Mouse (Mus musculus): ENCODE results near the gene Lnx1.

Gene Lnx1

DNA sequence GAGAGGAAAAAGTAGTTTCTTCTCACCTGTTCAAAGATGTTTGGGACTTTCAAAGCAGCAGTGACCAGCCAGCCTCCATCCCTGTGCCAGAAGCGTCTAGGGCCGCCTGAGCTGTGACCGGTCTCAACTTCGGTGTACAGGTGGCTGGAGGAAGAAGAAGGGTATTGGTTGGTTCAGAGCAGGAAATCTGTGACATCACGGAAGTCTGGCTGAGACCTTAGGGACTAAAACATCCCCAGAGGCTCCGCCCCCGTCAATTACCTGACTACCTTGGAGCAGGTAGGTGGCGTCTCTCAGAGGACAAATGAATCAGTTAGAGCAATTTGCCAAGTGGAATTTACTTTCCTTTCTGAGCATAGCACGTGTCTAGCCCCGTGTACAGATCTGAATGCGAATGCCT is at the start of gene Lnx1:
TSS of gene Lnx1 (minus strand) at position 147 of the 400 bp plus-strand sequence.
- no peak for DNase-seq (ENCODE audit: low spot score)

DNA sequence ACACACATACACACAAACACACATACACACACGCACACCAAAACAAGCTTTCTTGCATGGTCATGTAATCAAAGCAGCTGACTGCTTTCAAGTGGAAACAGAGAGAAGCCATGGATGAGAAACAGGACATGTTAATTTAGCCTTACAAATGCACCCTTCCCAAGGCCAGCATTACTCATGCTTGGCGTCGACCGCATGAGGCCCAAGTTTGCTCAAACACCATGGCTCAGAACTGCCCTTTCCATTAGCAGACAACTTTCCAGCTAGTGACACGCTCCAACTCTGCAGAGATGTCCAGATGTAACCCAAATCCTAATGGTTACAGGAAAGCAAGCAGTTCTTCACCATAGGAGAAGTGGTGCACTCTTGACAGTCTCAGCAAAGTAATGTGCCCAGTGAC is 47.8 kb upstream of the Lnx1 start:
- DNase-seq (ENCODE audit: low spot score) = no peak

DNA sequence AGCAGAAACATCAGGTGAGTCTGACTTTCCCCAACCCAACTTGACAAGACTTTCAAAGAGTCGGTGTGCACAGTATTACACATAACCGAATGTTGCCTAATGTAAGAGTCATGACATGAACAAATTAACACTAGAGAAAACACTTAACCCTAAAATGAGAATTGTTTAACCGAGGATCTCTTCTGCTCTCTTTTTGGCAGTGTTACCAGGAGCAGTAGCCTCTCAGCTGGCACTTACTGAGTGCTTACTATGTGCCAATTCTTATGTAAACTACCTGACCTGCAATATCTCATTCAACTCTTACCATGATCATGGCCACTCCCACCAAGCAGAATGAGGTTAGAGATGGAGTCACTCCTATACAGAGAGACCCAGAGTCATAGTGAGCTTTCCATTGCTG is 44.8 kb upstream of the Lnx1 start:
- DNase-seq (ENCODE audit: low spot score) = no peak

DNA sequence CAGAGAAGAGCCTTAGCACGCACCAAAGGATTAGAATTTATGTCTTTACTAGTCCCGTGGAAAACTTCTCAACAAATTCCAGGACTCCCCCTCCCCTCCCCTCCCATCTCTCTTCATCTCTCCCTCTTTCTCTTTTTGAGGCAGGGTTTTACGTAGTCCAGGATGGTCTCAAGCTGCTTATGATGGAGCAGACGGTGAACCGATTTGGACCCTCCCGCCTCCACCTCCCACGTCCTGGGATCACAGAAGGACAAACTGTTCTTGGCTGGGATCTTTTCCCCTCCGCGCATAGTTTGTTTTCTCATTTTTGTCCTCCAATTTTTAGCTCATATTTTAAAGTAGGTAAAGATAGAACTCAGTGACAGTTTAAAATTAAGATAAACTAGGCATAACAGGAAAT is 38.2 kb upstream of the Lnx1 start:
- DNase-seq (ENCODE audit: low spot score) = no peak

DNA sequence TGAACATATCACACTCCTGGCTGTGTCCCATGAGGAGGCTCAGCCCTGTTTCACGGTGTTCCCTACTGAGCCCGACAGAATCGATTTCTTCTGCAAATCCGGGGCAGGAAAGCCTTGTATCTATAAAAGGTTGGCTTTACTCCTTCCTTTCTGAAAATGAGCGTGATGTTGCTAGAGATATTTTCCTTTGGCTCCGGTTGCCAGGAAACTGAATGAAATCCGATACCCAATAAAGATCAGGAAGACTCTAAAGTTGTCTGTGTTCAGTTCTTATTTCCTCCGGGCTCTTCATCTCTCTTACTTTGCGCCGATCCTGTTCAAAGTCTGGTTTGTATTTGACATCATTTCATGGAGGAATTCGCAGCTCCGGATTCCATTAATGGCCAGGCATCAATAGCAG is 36.7 kb upstream of the Lnx1 start:
- no peak for DNase-seq (ENCODE audit: low spot score)

DNA sequence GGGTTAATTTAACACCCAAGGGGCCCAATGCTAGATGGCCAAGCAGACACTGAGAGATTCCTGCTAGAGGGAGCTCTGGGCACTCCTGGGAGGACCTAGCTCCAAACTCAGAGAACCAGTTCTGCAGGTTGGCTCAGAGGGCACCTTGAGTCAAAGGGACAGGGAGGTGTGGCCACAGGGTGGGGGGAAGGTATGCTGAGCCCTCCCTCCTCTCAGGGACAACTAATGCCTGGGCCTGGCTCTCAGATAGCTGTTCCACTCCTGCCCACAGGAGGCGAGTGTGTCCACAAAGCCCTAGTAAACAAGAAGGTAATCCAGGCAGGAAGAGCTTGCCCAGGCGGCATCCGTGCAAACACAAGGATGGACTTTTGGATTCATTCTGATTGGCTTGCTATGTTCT is 35.6 kb upstream of the Lnx1 start:
- DNase-seq (ENCODE audit: low spot score) = no peak

DNA sequence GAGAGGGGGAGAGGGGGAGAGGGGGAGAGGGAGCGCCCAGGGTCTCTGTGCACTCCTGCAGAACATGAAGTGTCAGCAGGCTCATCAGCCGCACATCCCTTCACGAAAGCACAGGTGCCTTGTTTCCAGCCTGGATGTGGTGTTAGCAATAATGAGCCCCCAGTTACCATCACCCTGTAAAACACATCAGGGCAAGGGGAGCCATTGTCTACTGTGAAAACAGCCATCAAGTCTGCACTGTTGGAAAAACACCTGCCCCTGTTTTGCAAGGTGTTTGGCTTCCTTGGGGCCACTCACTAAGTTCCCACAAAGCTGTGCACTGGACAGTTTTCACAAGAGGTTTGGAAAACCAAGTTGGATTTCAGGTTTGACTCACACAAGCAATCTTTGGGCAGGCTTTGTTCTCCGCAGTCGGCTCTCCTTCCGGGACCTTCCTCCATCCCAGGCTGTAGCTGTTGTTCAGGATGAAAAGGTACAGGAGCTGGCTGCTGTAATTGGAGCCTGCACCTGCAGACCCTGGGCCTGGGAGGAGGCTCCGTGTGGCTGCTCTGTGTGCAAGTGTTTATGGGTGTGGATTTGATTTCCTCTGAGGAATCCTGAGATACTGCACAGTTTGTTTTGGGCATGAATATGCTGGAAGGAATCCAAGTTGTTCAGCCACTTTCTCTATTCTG is 31.3 kb upstream of the Lnx1 start:
- no peak for DNase-seq (ENCODE audit: low spot score)

DNA sequence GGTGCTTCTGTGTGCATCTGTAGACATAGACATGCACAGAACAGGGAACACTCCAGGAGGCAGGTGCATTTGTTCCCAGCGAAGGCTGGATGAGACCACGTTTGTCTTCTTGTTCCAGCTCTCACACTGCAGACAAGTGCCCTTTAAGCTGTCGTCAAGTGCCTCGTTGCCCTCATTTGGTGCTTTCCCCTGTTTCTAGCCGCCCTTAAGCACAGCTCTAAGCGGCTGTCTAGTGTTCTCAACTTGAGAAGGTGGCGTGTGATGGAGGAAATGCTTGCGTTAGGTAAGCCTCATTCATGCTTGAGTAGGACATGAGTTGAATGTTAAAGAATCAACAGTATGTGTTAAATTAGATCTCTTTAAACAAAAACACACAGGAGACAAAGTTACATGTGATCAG is 29.9 kb upstream of the Lnx1 start:
- DNase-seq (ENCODE audit: low spot score) = no peak

DNA sequence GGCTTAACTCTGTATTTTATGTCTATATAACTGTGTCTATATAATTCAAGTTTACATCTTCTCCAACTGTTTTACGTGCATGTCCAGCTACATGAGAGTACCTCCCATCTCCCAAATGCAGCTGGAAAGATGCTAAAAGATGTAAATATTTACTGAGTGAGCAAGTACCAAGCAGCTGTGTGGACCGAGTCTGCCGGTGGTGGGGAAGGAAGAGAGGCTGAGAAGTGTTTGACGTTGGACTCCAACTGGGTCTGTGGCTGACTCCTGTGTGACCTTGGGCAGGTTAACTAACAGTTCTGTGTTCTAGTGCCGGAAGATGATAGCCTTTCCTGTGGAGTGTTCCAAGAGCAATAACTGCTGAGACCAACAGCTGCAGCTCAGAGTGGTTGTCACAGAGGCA is 27.9 kb upstream of the Lnx1 start:
- no peak for DNase-seq (ENCODE audit: low spot score)

DNA sequence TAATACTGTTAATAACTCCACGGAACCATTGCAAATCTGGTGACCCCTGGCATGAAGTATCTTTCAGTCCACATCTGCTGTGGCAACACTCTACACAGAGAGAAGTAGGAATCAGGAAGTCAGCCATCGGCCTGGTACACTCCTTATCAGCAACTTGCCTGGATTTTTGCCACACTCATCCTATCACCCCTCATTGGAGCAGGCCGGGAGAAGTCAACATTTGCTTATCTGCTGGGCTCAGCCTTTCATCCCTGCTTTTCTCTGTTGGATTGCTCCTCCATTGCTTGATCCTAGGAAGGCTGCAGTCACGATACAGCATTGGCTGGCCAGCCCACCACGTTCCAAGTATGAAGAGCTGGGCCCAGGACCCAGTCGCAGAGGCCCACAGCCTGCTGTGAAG is 26.9 kb upstream of the Lnx1 start:
- DNase-seq (ENCODE audit: low spot score) = no peak

DNA sequence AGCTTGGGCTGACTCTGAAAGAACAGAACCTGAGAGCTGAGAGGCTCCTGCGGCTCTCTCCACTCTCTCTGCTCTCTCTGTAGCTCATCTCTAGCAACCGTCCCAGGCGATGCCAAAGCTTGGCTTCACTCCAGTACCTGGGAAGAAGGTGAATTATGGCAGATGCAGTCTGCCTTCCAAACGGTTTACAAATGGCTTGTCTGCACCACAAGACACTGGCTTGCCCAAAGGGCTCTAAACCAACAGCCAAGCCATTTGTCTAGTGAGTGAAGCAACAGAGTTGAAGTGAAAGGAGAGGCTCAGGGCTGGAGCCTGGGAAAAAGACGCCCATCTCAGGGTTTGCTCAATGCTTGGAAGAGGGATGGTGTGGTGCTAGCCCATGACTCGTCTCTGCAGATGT is 25.5 kb upstream of the Lnx1 start:
- no peak for DNase-seq (ENCODE audit: low spot score)

DNA sequence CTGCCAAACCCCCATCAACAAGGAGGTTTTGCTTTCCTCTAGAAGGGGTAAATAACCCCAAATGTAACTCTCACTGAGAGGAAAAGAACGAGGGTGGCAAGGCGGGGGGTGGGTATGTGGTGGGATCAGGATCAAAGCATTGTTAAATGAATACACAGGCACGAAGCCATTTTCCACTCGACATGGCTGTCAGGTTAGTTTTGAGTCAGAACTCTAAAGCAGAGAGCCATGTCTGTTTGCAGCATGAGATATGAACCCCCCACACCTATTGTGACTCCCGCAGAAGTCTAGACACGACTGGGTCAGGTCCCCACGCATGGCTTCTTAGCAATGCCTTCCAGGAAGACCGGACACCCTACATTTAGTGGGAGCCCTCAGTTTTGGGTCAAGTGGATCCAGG is 24.6 kb upstream of the Lnx1 start:
- no peak for DNase-seq (ENCODE audit: low spot score)

DNA sequence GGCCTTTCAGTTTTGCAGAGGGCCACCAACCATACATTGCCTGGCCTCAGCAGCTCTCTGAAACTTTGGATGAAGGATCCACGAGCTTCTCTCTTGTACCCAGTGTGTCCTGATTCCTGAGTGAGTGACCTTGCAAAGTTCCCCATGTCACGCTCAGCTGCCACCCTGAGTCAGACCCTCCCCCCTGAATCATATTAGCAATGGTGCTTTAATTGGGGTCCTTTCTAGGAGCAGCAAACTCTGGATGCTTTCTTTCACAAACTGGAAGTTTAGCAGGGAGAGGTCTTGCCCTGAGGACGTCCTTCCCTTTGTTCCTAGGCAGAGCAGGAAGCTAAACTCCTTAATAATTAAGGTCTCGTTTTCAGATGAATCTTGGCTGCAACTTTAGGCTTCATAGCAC is 22.8 kb upstream of the Lnx1 start:
- no peak for DNase-seq (ENCODE audit: low spot score)

DNA sequence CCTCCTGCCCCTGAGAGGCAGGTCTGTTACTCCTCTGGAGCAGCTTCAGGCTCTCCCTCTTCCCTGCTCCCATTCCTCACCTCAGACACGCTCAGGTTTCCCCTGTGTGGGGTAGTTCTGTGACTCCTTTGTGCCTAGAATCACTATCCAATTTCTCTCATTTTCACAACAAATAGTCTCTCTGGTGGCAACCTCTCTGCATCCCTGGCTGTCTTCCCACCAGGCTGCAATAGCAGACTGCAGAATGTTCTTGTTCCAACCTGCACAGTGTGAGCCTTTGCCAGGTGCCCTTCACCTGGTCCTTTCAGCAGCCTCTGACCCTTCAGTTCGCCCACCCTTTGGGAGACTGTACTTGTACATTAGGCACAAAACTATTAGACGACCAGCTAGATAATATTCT is 19.1 kb upstream of the Lnx1 start:
- no peak for DNase-seq (ENCODE audit: low spot score)

DNA sequence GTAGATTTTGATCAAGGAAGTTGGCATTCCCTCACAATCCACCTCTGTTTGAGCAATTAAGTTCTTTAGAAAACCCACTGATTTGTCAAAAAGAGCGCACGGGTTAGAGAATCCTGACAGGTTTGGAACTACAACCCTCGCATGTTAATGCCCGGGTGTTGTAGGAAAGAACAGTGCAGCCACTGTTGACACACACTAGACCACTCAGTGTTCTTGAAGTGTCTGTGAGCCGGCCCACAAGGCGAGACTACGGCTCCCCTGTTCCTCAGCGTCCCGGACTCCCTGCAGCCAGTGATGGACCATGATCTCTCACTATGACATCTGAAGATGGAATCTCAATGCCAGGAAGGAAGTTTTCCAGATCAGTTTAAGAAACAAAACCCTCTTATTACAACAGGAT is 17.9 kb upstream of the Lnx1 start:
- no peak for DNase-seq (ENCODE audit: low spot score)

DNA sequence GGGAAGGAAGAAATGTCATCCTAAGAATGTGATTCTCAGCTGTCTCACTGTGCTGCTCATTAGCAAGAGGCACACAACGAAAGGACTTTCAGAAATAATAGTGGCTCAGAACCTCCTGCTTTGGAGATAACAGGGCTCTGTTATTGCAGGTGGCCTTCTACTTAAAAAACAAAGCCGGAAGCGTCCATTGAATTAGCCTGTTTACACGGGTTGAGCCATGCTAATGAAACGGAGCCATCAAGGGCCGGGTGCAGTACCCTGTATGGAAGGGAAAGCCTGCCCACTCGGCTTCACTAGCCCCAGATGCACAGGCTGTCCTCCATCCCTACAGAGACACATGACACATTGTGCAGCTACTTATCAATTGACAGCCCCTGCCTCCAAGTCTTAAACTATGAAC is 13.5 kb upstream of the Lnx1 start:
- no peak for DNase-seq (ENCODE audit: low spot score)

DNA sequence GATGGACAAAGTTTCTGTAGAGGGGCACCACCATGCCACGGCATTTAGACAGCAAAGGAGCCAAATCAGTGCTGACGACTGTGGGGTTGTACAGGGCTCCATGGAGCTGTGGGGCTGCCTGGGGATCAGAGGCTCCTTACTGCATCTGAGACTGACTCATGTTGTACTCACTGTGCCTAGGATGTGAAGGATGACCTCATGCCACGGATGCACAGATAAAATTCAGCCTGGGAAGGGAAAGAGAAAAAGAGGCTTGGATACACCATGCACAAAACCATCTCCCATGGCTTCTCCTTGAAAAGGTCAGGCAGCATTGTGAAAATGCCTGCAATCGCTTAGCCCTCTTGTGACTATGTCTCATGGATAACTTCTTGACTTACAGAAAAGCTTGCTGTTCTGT is 10.1 kb upstream of the Lnx1 start:
- no peak for DNase-seq (ENCODE audit: low spot score)

DNA sequence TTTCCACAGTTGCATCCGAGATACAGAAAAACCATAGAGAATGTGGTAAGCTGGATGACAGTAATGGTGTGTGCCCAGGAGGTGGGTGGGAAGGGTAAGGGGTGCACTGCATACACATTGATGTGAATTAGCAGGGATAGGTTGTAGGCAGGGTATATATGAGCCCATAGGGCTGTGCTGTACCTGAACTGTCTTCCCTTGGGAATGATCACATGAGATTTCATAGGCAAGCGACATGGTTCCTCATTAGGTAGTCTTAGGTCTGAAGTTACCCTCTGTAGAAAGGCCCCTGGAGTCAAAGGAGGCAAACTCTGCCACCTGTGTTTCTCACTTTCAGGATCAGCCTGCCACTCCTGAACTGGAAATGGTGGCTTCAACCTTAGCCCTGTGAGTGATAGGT is 9.3 kb upstream of the Lnx1 start:
- DNase-seq (ENCODE audit: low spot score) = no peak

DNA sequence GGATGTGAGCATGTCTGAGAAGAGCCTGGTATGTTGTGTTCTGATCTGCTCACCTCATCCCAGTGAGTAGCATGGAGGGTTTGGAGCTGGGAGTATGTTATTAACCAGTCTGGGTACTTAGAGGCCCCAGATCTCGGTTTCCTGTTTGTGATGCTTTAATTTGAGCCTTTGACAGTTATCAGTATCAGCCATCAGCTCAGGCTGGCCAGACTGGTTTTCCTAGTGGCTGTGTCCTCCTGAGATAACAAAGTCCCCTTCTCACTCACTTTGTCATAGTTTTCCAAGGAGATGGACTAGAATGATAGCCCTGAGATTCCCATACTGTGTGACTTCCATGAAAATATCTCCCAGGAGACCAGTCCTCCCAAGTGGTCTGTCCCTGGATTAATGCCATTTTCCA is 8.3 kb upstream of the Lnx1 start:
- no peak for DNase-seq (ENCODE audit: low spot score)

DNA sequence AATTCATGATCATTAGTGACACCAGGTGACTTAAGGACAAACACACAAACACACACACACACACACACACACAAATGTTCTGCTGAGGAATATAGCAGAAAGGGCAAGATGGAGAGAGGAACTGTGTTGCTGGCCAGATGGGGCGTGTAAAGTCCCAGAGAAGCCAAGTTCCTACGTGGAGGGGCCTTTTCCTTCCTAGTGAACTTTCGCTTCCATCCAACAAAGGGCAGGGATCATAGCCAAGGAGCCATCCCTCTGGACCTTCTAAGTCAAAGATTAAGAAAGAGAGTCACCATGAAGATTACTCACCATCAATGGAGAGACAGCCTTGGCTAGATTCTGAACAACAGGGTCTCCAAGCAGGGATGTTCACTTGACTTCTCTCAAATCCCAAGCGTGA is 7.5 kb upstream of the Lnx1 start:
- DNase-seq (ENCODE audit: low spot score) = no peak

DNA sequence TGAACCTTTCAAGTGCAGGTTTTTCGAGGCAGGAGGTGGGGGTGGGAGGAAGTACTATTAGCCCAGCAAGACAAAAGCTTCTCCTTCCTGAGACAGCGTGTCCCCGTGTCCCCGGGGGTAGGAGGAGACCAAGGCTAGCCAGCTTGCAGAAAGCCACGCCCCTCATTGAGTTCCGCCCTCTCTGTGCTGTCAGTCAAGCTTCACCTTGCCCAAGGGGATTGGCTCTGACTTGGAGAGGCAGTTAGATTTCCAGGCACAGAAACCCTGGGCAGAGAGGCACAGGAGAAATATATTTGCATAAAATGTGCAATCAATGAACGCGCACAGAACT is 1.7 kb upstream of the Lnx1 start:
- DNase-seq (ENCODE audit: low spot score) = no peak

DNA sequence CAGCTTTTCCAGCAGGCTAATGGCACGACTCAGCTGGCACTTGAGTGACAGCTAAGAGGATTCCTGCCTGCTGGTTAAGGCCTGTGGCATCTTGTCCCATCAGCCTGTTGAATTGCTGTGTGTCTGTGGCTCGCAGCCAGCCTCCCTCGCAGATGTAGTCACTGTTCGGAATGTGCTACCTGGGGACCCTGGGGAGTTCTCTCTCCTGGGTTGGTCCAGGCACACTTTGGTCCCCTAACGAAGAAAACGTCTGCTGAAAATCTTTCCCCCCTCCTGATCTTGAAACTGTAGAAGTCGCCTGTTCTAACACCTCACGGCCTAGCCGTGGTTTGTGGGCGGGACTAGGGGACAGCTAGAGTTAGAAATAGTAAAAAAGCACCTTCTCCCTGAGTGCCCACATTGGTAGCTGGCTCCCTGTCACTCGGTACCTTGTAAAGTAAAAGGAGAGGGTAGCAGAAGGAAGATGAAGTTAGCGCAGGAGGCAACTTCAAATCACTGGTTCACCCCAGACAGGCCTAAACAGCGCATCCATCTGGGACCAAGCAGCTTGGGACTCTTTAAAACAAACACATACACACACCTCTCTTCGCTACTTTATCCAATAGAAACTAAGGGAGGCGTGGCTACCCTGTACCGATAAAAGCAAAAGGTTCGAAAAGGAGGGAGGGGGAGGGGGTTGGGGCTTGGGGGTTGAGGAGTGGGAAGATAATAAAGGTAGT is 1.2 kb upstream of the Lnx1 start:
- DNase-seq (ENCODE audit: low spot score) = no peak

DNA sequence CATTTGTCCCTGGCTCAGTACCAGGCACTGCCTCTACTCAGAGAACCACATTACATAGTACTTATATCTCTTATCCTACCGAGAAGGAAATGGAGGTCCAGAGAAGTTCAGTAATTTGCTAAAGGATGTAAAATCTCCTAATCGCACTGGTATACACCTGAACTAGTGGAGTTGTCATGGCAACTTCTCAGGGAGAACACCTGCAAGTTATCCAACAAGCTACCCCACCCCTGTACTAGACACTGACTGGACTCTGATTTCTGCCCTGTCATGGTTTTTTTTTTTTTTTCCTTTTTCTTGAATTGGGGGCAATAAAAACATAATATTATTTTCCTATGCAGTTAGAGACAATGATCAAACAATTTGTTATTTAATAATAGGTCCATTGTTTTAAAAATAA is 1.8 kb downstream of the Lnx1 start:
- no peak for DNase-seq (ENCODE audit: low spot score)

DNA sequence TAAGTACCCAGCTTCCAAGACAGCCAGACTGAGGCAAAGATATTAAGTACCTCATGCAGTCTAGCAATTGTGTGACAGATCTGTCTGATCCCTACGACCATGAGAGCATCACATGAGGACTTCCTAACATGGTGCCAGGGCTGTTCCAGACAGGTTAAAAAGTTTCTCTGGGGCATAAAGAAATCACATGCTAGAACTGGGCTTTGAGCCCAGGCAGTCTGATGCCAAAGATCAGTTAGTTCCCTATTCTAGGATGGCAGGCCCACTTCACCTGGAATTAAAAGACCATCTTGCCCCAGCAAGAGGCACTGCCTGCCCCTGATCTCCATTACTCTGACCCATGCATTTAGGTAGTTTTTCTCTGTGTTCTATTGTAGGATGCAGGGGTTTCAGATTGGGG is 3.0 kb downstream of the Lnx1 start:
- DNase-seq (ENCODE audit: low spot score) = no peak

All from left cerebral cortex, adult 11 months (tissue).